Mouse (Mus musculus) CD4-positive helper T cell, adult 2 months (primary cell): ENCODE results near the gene Cth.
A peak's percentile ranks its signal among the peaks of the same experiment; 100 is the strongest.
"Not testable (repeated sequence)": the region's sequence is repeated elsewhere in the genome, so short reads cannot be mapped to it uniquely, and the experiment has no call there.

Experiments used
- DNase-seq: peaks from one replicate; pipeline ENCODE4 v3.0.0-alpha.2; 2012; ENCODE audit warnings: low read depth, missing footprints, low spot score

The Cth gene

DNA sequence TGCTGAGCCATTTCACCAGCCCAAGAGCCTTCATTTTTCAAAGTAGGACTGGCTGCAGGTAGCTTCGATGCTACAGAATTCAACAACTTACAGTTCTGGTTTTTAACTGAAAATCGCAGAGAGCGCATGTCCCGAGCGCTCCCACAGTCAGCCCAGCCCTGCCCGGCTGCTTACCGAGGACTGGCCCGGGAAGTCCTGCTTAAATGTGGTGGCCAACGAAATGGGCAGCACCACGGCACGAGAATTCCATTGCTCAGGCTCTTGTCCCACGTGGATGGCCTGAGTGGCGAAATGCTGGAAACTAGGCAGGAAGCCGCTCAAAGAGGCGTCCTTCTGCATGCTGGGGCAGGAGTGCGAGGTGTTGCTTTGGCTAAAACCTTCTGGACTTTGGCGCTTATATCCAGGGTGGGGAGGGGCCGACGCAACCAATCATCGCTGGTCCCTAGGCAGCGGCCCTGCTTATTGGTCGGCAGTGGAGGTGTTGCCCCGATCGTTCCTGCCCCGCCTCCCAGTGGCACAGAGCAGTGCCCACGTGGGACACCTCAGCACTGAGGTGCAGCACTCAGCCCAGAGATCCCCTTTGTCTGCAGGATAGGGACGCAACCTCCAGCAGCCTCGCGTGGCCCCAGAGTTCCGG lies at the start of gene Cth:
Gene Cth, minus strand, starts transcription at position 386 of the 637 bp plus-strand sequence.
- DNase-seq: peak; percentile 57

DNA sequence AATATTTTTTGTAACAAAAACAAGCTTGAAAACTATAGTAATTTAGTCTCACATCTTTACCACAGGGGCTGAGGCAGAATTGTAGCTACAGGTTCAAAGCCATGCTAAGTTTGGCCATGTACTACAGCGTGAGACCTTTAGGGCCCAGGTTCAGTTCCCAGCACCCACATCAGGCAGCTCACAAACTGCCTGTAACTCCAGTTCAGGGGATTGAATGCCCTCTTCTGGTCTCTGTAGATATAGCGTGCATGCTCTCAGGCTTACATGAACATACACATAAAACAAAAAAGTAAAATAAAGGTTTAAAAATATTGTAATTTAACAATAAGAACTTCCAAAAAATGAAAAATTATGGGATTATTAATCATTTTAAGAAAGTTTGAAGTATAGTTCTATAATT lies 48.4 kb upstream of the Cth start:
- no peak for DNase-seq

DNA sequence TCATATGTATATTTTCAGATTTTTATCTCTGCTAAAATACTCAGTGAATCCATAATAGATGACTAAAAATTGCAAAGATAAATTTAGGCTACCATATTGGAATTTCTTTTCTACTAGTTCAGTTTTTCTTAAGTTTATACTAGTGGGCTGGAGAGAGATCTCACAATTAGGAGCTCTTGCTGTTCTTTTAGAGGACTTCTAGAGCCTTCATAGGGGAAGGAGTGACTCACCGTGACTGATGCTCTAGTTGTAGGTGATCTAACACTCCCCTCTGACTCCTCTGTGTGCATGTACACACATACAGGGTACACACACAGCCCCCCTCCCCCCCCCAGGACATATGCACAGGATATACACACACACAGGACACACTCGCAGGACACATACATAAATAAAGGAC lies 46.3 kb upstream of the Cth start:
- no peak for DNase-seq

DNA sequence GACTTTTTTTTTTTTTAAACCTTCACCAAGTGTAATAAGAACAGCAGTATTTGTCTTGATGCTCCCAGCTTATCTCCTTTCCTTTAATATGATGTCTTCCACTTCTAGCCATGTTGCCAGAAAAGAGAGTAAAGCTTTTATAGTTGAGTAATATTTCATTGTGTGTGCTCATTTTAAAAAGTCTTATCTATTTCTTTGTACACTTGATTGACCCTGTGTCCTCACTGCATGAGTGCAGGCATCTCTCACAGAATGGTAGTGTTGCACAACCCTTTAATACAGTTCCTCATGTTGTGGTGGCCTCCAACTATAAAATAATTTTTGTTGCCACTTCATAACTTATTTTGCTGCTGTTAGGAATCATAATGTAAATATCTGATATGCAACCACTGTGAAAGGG lies 32.4 kb upstream of the Cth start:
- no peak for DNase-seq

DNA sequence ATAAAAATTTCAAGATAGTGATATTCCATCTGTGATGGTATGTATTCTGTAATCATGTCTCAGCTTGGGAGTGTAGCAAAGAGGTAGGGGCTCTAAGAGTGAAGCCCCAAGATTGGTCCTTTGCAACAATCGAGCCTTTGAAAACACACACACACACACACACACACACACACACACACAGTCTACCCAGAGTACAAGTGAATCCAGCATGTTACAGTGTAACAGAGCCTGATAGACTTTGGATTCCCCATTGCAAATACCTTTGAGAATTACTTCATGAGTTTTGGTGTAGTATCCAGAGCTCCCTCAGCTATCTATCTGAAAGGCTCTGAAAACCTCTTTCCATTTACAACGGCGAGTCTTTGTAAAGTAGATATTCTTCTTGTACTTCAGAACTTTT lies 31.3 kb upstream of the Cth start:
- DNase-seq: no peak

DNA sequence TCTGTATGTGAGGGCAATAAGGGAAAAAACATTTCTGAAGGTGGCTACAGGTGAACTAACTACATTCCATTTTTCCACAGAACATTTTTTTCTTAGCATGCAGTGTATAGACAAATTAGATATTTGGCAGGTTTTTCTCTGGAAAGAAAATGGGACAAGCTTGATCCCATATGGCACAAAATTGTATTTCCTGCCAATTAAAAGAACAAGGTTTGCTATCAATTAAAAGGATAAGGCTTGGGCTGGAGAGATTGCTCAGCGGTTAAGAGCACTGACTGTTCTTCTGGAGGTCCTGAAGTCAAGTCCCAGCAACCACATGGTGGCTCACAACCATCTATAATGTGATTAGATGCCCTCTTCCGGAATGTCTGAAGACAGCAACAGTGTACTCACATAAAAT lies 30.6 kb upstream of the Cth start:
- DNase-seq: no peak

DNA sequence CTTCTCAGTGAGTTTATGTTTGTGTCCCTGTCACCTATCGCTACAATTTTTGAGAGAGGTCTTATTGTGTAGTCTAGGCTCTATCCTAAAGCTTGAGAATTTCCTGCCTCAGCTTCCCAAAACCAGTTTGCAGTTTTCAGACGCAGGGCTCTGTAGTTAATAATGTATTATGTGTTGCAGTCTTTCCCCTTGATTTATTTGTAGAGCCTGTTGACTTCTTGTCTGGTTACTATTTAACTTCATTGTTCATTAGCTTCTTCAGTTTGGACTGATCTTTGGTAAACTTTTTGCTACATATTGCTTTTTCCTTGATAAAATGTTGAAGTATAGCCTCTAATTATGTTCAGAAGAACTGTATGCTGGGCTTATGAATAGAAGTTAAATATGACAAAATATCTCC lies 27.8 kb upstream of the Cth start:
- DNase-seq: no peak

DNA sequence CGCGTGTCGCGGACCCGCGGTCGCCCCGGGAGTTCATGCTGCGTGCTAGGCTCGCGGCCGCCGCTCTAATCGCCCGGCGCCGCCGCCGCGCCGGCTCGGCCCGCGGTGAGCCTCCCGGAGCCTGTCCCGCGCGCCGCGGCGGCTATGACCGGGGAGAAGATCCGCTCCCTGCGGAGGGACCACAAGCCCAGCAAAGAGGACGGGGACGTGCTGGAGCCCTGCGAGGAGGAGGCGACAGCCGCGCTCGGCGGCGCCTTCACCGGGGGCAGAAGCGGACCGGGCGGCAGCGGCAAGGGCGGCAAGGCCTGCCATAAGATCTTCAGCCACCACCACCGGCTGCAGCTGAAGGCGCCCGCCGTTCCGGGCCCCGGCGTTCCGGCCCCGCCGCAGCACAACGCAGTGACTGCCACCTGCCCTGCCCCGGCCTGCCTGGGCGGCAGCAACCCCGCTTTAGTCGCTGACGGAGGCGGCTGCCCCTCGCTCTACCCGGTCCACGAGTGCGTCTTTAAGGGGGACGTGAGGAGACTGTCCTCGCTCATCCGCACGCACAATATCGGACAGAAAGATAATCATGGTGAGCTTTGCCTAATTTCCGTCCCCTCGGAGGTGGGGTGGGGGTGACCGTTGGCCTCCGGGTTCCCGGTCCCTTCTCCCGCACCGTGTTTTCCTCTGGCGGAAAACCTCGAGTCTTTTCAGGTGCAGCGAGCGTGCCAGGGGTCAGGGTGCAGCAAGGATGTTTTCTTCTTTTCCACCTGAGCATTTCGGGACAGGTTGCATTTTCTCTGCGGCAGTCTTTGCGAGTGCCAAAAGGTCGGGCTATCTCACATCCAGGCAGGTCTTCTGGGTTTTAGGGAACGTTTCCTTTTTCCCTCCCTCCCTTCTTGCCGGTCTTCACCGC lies 22.8 kb upstream of the Cth start:
- no peak for DNase-seq

DNA sequence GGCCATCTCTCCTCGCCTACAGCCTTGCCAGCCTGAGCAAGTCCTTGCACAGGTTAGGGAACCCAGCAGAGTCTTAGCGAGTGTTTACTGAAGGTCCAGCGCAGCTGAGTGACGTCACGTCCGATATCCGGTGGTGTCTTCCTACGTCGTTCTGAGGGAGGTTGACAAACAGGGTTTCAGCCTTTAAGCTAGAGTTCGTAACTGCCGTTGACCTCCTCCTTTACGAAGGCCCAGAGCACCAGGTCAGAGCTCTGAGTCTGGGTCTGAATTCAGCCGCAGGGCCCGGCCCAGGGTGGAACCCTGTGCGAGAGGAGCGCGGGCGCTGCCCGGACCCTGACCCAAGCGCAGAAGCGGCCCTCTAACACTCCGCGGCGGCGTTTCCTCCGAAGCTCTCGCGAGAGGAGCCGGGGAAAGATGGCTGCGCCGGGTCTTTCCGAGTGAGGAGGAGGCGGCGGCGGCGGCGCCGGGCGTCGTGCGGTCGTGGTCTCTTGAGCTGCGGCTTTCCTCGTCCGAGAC lies 22.0 kb upstream of the Cth start, which contains the start of gene Ankrd13c:
Gene Ankrd13c, plus strand, starts transcription at position 397 of the 516 bp plus-strand sequence.
- DNase-seq: peak; percentile 95

DNA sequence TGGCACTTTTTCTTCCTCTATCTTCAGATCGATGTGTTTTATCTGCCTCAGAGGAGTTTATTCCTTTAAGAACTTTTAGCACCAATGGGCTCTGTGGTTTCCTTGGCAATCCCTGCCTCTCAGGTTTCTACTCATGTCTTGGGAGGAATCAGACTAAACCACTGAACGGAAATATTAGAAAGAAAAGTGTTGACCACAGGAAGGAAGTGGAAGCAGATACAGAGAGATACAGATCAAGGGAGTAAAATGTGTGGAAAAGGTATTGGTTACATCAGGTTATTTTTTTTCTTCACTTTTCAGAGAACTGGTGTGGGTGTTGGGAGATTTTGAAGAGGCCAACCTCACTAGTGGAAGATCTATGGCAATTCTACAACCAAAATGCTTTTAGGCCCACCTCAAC lies 13.7 kb upstream of the Cth start:
- DNase-seq: peak; percentile 80

DNA sequence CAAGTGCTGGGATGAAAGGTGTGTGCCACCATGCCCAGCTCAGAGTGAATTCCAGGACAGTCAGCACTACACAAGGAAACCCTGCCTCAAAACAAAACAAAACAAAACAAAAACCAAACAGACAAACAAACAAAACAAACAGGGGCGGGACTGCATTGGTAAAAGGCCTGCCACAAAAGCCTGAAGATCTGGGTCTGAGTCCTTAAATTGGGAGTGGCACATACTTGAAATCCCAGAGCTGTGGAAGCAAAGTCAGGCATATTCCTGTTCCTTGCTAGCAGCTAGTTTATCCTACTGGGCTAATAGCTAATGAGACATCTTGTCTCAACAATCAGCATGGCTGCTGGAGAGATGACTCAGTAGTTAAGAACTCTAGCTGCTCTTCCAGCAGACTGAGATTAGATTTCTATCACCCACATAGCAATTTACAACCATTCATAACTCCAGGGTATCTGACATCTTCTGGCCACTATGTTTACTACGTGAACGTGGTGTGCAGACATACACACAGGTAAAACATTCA lies 9.5 kb upstream of the Cth start:
- no peak for DNase-seq

DNA sequence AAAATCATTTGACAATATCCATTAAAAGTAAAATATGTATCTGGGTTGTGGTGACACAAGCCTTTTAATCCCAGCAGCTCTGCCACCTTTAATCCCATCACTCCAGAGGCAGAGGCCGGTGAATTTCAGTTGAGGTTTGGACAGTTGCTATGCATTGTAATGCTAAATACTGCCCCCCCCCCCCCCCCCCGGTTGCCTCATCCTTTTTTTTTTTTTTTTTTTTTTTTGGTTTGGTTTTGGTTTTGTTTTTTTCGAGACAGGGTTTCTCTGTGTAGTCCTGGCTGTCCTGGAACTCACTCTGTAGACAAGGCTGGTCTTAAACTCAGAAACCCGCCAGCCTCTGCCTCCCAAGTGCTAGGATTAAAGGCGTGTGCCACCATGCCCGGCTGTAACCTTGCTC lies 8.3 kb upstream of the Cth start:
- not testable (repeated sequence) for DNase-seq

DNA sequence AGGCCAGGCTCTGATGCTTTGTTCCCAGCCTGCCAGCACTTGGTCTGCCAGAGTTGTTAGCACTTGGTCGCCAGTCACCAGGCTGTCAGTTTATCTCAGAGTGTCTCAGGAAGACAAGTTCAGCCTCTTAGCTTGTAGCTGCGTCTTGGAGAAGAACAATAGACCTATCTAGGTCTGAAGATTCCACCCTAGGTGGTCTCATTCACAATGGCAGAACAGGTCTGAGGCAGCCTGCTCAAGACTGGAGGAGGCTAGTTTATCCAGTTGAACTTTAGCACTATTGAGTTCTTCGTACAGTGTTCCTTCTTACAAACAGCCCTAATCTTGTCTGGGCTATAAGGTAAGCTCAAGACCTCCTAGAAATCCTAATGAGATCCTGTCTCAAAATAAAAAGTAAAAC lies 7.2 kb upstream of the Cth start:
- DNase-seq: no peak

DNA sequence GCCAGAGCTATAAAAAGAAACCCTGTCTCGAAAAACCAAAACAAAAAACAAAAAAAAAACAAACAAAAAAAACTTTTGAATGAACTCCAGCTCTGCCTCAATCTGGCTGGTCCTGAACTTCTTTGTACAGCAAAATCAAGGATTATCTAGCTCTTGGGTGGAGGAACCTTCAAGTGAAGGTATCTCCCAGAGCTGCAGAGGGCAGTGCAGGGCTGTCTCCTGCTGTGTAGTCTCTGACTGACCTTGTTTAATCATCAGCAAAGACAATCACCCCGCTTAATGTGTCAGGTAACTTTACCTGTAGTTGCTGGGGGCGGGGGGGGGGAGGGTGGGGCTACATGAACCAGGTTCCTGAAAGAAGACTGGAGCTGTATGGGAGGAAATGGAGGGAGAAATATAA lies 6.7 kb upstream of the Cth start:
- DNase-seq: peak; percentile 24

DNA sequence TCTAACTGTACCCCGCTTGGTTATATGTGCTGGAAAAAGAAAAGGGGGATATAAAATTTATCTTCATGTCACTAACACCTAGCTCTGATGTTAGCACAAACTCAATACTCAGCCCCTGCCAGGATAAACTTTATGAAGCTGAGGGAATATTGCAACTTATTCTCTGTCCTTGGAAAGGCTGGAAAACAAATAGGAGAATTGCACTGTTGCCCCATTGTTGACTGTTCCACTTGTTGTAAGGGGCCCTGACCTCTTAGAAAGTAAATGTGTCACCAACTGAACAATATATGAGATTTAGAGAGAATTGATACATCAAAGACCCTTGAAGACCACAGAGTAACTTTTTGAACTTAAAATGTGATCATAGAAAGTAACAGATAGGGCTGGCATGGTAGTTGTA lies 4.5 kb upstream of the Cth start:
- DNase-seq: no peak

DNA sequence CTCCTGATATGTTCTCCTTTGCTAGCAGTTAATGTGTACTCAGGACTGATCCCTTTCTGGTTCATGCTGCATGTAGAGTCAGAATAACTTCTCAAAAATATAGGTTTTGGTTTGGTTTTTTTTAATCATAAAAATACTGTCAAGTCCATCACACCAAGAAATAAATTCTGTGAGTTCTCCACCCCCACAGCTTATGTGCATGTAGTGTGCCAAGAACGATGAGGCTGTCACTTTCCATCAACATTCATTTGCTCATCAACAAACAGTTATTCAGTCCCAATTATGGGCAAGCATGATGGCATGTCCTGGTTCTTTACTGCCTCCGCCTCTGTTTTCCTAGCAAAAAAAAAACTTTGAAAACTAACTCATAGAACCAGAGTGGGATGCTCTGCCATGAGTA lies 3.9 kb upstream of the Cth start:
- DNase-seq: no peak

DNA sequence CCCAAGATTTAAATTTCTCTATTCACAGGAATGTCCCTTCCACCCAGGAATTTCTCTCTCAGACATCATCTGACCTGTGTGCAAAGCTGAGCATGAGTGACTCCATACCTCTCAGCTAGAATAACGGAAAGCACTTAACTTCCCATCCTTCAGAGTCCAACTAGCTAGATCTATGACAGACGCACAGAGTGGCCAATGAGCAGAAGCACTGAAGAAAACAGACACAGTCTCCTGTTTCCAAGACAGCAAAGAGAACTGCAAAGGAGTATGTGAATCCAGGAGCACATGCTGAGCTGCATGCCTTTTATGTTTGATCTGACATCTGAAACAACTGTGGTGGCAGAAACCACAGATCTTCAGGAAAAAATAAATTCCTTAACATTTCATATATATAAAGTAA lies 1.9 kb upstream of the Cth start:
- no peak for DNase-seq

DNA sequence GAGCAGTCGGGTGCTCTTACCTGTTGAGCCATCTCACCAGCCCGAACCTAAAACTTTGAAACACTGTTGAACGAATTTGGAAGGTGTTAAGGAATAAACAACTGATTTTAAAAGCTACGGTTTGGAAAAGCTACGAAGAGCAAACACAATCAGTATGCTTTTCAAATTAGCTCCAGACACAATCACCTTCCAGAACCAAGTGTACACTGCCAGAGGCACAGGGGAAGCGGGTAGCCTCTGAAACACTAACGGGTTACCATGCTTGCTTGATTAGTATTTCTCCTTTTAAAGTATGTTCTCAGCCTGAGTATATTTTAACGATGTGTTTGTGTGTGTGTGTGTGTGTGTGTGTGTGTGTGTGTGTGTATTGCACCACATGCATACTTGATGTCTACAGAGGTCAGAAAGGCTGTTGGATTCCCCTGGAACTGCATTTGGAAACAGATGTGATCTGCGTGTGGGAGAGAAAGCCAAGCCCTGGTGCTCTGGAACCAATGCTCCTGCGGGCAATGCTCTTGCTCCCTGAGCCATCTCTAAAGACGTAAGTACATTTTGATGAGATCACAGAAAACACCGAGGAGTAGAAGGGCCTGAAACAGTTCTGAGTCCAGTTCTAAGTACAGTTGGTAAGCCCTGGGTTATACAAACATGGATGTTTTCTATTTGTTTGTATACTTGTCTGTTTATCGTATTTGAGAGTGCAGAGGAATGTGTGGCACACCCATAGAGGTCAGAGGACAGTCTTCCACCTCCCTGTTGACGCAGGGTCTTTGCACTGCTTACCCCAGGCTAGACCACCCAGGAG lies 1.0 kb upstream of the Cth start:
- DNase-seq: no peak

DNA sequence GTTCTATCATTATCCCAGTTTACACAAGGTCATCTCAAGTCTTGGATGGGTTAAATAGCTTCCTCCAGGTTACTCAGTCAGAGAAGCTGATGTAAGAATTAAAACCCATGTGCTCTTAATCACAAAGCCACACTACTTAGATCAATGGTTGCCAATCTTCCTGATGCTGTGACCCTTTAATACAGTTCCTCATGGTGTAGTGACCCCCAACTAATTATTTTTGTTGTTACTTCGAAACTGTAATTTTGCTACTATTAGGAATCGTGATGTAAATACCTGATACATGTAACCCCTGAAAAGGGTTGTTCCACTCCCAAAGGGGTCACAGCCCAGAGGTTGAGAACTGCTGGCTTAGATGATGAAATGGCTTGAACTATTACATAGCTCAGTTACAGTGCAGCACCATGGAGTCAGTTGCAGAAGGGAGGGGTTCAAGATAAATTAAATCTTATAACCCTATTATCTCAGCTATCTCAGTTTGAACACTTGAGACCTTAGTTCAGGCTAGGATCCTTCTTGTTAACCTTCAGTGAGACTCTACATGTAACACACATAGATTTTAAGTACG lies 1.5 kb downstream of the Cth start:
- no peak for DNase-seq

DNA sequence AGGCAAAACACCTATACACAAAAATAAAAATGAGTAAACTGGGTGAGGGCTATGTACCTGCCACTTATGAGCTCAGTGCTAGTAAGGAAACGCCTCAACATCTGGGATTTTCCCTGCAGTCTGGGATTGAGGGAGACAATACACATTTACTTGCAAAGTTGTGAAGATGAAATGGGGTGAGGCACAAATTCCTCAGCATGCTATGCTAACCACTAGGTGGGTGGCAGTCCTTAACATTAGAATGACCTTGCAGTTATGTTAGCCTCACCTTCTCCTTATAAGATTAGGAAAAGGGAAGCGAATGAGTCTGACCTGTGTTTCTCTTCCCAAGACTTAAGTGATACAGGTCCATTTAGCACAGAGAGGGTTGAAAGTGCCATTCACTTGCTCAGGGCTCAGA lies 3.5 kb downstream of the Cth start:
- no peak for DNase-seq

DNA sequence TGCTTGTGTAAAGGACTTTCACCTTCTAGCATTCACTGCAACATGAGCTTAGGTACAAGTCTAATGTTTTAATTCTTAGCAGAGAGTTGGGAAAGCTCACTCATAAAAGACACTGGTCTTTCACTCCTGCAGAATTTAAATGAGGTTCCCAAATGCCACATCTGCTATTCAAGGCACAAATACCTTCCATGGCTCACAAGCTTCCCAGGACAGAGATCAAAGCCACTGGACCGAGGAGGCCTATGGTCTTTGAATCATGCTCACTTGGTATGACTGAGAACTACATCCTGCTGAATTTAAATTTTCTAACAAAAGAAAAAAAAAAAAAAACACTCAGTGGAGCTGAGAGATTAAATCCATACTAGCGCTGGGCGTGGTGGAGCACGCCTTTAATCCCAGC lies 8.5 kb downstream of the Cth start:
- no peak for DNase-seq

DNA sequence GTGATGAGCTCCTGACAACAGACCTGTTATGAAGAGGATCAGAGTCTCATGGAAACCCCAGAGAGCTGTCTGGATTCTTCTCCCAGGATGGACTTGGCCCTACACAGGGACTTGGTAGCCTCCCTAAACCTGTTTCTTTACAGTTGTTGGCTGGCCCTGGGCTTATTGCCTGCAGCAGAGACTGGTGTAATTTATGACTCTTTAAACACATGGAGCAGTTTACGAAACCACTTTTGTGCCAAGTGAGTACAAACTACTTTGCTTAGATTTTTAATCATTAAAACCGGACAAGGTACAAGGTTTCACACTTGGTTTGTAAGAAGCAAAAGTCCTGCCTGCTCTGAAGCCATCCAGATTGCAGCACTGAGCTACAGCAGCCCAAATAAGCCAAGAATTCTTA lies 12.7 kb downstream of the Cth start:
- no peak for DNase-seq
